Mouse (Mus musculus) kidney, adult 2 months (tissue): ENCODE data around the gene Necap1. TPM values are rescaled to one million over a fixed set of nuclear protein-coding genes. Genes with fewer than 3 reads are reported as not detected.
A peak's percentile ranks its signal among the peaks of the same experiment; 100 is the strongest.

Experiments
- DNase-seq: peaks from one replicate; pipeline ENCODE4 v3.0.0; 2021
- H3K27ac ChIP-seq: fragments of 200-500 bp; 2 replicates; pipeline ENCODE4 v1.5.1; 2012; ENCODE audit warnings: low read depth, low read length, control low read depth, inconsistent platforms; ENCODE audit not compliant: insufficient read depth
- H3K27me3 ChIP-seq: fragments of 200-500 bp; replicated peaks from 2 replicates; pipeline ENCODE4 v1.6.1; 2012; ENCODE audit warnings: mild to moderate bottlenecking, moderate library complexity, low read length, inconsistent platforms; ENCODE audit not compliant: control insufficient read depth, insufficient read depth
- H3K36me3 ChIP-seq: fragments of 200-500 bp; 2 replicates; pipeline ENCODE4 v1.6.1; 2012; ENCODE audit warnings: mild to moderate bottlenecking, moderate library complexity, low read length, inconsistent platforms; ENCODE audit not compliant: control insufficient read depth, insufficient read depth
- H3K4me1 ChIP-seq: fragments of 200-500 bp; 2 replicates; pipeline ENCODE4 v1.6.1; 2011; ENCODE audit warnings: low read length; ENCODE audit not compliant: control insufficient read depth, insufficient read depth
- H3K4me3 ChIP-seq: fragments of 200-500 bp; 2 replicates; pipeline ENCODE4 v1.5.1; 2011; ENCODE audit warnings: mild to moderate bottlenecking, low read depth, low read length, control low read depth; ENCODE audit not compliant: insufficient read depth
- CTCF ChIP-seq: fragments of 200-500 bp; conservative IDR thresholded peaks from 2 replicates; pipeline ENCODE4 v1.5.1; 2011; ENCODE audit warnings: low read depth, mild to moderate bottlenecking, control low read depth, low read length, moderate library complexity, mixed read lengths; ENCODE audit not compliant: insufficient read depth, insufficient read length
- POLR2A ChIP-seq: fragments of 200-500 bp; IDR thresholded peaks from one replicate; pipeline ENCODE4 v1.6.1; 2011; ENCODE audit warnings: low read depth, low read length, control low read depth
- WGBS: fragments of 180-500 bp; shearing (Covaris S2); methylation state at CpG from one replicate; pipeline ENCODE4 v1.1.7; 2018; 5-methylcytosine and 5-hydroxymethylcytosine counted together
- polyA plus RNA-seq: library from polyadenylated mRNA; depleted of rRNA; stranded (reverse); fragments of >200 nt; gene quantifications from 2 replicates; pipeline ENCODE4 v1.2.3, GENCODE M21; 2012; rRNA removed

Necap1 gene
- polyA plus RNA-seq, 1 experiment = 25.0 TPM

DNA sequence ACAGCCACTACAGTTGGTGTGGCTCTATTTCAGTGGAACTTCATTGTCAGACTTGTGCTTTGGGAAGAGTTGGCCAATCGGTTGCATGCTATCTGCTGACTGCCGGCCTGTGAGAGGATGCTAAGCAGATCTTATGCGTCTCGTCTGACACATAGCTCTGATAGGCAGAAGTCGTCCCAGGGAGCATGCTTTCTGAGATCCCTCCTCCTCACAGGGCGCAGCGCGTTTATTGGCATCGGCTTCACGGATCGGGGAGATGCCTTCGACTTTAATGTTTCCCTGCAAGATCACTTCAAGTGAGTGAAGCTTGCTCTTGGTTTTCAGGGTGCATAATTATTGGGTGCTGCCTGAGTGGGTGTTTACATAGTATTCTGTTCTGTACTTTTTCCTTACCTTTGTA lies 7.0 kb downstream of the Necap1 start:
- peaks cover 14% of the 10 kb centered on the region for H3K36me3 ChIP-seq
- no peaks in the 10 kb centered on the region for H3K27me3 ChIP-seq
- H3K4me3 ChIP-seq = no peak overlapping the region
- WGBS = 92% methylated on average over 12 of the region's 12 CpGs
- H3K27ac ChIP-seq = no peak overlapping the region
- no peak for TF ChIP-seq CTCF
- TF ChIP-seq POLR2A = no peak
- no peak for DNase-seq
- peaks cover 8% of the 10 kb centered on the region; the same call in 1 of the 2 replicates for H3K4me1 ChIP-seq

DNA sequence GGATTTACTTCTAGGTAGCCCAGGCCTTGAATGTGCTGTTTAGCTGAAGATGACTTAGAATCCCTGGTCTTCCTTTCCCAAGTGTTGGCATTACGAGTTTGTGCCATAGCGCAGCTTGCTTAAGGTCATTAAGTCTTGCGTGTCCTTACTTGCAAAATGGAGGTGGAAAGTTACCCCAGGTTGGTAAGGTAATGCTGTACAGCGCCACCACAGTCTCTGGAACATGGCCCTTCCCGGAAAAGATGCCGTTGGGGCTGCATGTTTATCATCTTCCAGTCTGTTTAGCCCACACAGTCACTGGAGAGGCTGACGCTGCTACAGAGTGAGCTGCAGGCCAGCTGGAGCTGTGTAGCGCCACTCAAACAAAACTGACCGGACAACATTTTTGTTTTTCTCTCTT lies 9.3 kb downstream of the Necap1 start:
- DNase-seq = no peak

DNA sequence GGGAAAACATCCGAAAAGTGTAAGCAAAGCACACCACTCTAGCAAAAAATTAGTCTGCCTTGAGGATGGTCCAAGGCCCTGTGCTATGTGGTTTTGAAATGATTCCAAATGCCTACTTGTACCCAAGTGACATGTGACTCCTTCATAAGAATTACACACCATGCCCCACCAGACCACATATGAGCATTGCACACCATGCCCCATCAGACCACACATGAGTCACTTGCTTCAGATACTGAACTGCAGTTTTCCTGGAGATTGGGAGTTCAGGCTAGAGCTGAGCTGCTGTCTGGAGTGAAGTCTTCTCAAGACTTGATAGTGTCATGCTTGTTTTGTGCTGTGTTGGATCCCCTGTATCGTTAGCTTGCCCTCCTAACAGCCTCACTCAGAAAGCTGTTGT lies 15.3 kb downstream of the Necap1 start:
- Histone ChIP-seq H3K27ac (no peak overlapping the region), H3K36me3 (peaks cover 6% of the 10 kb centered on the region), H3K27me3 (no peaks in the 10 kb centered on the region), H3K4me1 (no peaks in the 10 kb centered on the region), H3K4me3 (no peak overlapping the region)
- 94% methylated on average over 2 of the region's 2 CpGs for WGBS
- TF ChIP-seq POLR2A = no peak
- TF ChIP-seq CTCF = no peak
- DNase-seq = no peak

More for the DNA sequence above, 9.3 kb downstream of the Necap1 start:
- no peak overlapping the region for H3K4me3 ChIP-seq
- no peak for TF ChIP-seq CTCF
- no peak for TF ChIP-seq POLR2A
- no peak overlapping the region for H3K27ac ChIP-seq
- 0 out of 2 replicates have a peak, but pooled peaks cover 3% of the 10 kb centered on the region for H3K4me1 ChIP-seq
- H3K36me3 ChIP-seq = peaks cover 19% of the 10 kb centered on the region
- H3K27me3 ChIP-seq = no peaks in the 10 kb centered on the region
- WGBS = 90% methylated on average over 9 of the region's 9 CpGs

DNA sequence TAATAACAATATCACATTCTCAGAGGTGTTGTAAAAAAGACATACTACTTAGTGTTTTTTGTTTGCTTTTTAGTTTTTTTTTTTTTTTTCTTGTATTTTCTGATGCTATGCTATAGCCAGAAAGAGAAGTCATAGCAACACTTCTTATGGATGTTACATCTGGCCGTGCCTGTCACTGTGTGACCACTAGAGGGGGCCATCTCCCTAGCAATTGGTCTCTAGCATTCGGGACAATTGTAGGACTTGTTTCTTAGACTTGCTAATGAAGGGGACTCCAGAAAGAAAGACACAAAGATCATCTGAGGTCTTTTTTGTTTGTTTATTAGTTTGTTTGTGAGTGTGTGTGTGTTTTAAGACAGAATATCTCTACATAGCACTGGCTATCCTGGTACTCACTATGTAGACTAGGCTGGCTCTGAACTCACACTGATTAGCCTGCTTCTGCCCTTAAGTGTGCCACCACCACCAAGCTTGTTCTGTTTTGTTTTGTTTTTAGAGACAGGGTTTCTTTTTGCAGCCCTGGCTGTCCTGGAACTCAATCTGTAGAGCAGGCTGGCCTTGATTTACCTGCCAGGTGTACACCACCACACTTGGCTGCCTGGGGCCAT lies 18.3 kb downstream of the Necap1 start:
- DNase-seq = peak; percentile 50
- TF ChIP-seq POLR2A (no peak), CTCF (peak; percentile 83)
- no peak overlapping the region for H3K27ac ChIP-seq
- H3K36me3 ChIP-seq = peaks cover 3% of the 10 kb centered on the region; the same call in 1 of the 2 replicates
- 6% methylated on average over 2 of the region's 2 CpGs for WGBS
- H3K4me3 ChIP-seq = no peak overlapping the region
- H3K4me1 ChIP-seq = no peaks in the 10 kb centered on the region
- H3K27me3 ChIP-seq = no peaks in the 10 kb centered on the region

DNA sequence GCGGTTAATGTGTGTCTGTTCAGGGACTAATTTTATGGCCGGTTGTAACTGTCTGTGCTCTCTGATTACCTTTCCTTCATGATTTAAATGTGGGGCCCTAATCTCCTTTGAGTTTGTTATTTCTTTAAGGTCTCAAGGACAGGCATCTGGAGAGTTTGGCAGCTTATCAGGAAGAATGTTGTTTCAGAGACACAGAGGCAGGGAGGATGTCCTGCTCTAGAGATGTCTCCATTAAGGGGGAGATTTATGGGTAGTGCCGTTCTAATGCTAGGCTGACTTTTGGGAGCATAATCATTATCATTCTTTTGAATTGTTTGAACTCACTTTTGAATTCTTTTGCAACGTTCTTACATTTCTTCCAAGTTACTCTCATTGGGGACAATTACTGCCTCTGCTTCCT lies 45.6 kb downstream of the Necap1 start:
- Histone ChIP-seq H3K36me3 (no peaks in the 10 kb centered on the region), H3K4me3 (no peak overlapping the region), H3K4me1 (no peaks in the 10 kb centered on the region), H3K27ac (no peak overlapping the region), H3K27me3 (no peaks in the 10 kb centered on the region)
- no peak for TF ChIP-seq CTCF
- no peak for TF ChIP-seq POLR2A
- no peak for DNase-seq
- WGBS = 16% methylated on average over 4 of the region's 4 CpGs

DNA sequence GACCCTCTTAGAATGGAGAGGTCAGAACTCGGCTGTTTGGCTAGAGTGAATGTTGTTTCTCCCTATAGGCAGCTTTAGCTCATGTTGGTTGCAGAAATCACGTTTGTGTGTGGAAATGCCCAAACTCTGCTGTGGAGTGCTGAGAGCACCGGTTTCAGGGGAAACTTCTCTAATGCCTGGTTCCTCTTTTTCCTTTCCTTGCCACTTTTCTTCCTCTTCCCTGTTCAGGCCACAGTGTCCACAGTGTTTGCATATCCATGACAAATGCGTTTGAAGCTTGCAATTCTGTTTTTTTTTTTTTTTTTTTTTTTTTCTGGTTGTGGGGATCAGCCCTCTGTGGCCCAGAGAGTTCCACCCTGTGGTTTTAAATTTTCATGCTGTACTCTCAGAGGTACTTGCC lies 47.2 kb downstream of the Necap1 start, which contains the start of gene Clec4a1:
Gene Clec4a1, plus strand, starts transcription at position 398 of the 400 bp plus-strand sequence.
- H3K36me3 ChIP-seq = no peaks in the 10 kb centered on the region
- no peak for DNase-seq
- TF ChIP-seq CTCF (no peak), POLR2A (no peak)
- H3K27me3 ChIP-seq = no peaks in the 10 kb centered on the region
- WGBS = 40% methylated on average over 4 of the region's 4 CpGs
- H3K4me1 ChIP-seq = no peaks in the 10 kb centered on the region
- H3K4me3 ChIP-seq = no peak within 1 kb of the TSS
- H3K27ac ChIP-seq = no peak within 1 kb of the TSS

DNA sequence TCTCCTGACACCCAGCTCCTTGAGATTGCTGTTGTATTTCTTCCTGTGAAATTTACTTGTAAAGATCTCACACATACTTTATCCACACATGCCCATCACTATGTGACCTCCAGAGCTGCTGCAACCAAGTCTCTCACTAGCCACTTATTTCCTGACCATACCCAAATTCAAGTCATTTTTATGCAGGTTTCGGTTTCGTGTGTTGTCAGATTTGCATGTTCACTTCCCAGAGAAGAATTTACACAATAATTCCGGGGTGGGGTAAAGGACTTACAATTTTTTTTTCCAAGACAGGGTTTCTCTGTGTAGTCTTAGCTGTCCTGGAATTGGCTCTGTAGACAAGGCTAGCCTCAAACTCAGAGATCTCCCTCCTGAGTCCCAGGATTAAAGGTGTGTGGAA lies 60.6 kb downstream of the Necap1 start:
- H3K27ac ChIP-seq = no peak overlapping the region
- DNase-seq = no peak
- no peaks in the 10 kb centered on the region for H3K4me1 ChIP-seq
- H3K27me3 ChIP-seq = no peaks in the 10 kb centered on the region
- WGBS = 84% methylated on average over 3 of the region's 3 CpGs
- H3K36me3 ChIP-seq = no peaks in the 10 kb centered on the region
- TF ChIP-seq POLR2A (no peak), CTCF (no peak)
- no peak overlapping the region for H3K4me3 ChIP-seq

Other genes with a start within 250 kb of the Necap1 start
- gene Dppa3, start 248.1 kb upstream of the Necap1 start, polyA plus RNA-seq = not detected in 2 replicates
- 0.06 TPM in 1 of 2 replicates, not detected in the other for gene Nanog, start 167.0 kb upstream of the Necap1 start, polyA plus RNA-seq
- 1.3 and 2.7 TPM in 2 replicates for gene Slc2a3, start 72.8 kb upstream of the Necap1 start, polyA plus RNA-seq
- gene Foxj2, start 54.6 kb upstream of the Necap1 start, polyA plus RNA-seq = 9.7 and 12.7 TPM in 2 replicates
- gene C3ar1, start 18.3 kb upstream of the Necap1 start, polyA plus RNA-seq = 1.6 and 2.1 TPM in 2 replicates
- gene Clec4a1, start 47.4 kb downstream of the Necap1 start, polyA plus RNA-seq = 1.1 and 1.2 TPM in 2 replicates
- gene Clec4a3, start 78.0 kb downstream of the Necap1 start, polyA plus RNA-seq = 0.33 and 0.84 TPM in 2 replicates
- not detected in 2 replicates for gene Clec4a4, start 115.9 kb downstream of the Necap1 start, polyA plus RNA-seq
- gene Clec4b1, start 175.5 kb downstream of the Necap1 start, polyA plus RNA-seq = 0.64 and 1.5 TPM in 2 replicates
- gene Clec4a2, start 232.0 kb downstream of the Necap1 start, polyA plus RNA-seq = 0.58 and 2.0 TPM in 2 replicates